Mouse (Mus musculus) midbrain, embryonic 16.5 days (tissue): Measurements from ENCODE around the gene Snd1. TPM values are rescaled to one million over a fixed set of nuclear protein-coding genes. Genes with fewer than 3 reads are reported as not detected.

Source experiments
- ATAC-seq: fragments of 200-750 bp; cut with Nextera tagmentation; 2 replicates; pipeline ENCODE4 v1.8.0; 2017; ENCODE audit warnings: moderate TSS enrichment
- H3K27ac ChIP-seq: fragments of 300-500 bp; sonication (generic); 2 replicates; pipeline ENCODE4 v1.5.1; 2014; ENCODE audit warnings: mild to moderate bottlenecking, low read length, mixed read lengths
- H3K27me3 ChIP-seq: fragments of 300-500 bp; sonication (generic); 2 replicates; pipeline ENCODE4 v1.6.1; 2014; ENCODE audit warnings: low read depth, low read length, mixed read lengths; ENCODE audit not compliant: control insufficient read depth, insufficient read depth
- H3K36me3 ChIP-seq: fragments of 300-500 bp; sonication (generic); 2 replicates; pipeline ENCODE4 v1.6.1; 2014; ENCODE audit warnings: mild to moderate bottlenecking, low read length, moderate library complexity, mixed read lengths; ENCODE audit not compliant: control insufficient read depth, insufficient read depth
- H3K4me1 ChIP-seq: fragments of 300-500 bp; sonication (generic); 2 replicates; pipeline ENCODE4 v1.6.1; 2014; ENCODE audit warnings: mild to moderate bottlenecking, low read length, mixed read lengths; ENCODE audit not compliant: control insufficient read depth, insufficient read depth
- H3K4me2 ChIP-seq: fragments of 300-500 bp; sonication (generic); 2 replicates; pipeline ENCODE4 v1.6.1; 2014; ENCODE audit warnings: mild to moderate bottlenecking, low read length, mixed read lengths
- H3K4me3 ChIP-seq: fragments of 300-500 bp; sonication (generic); 2 replicates; pipeline ENCODE4 v1.5.1; 2014; ENCODE audit warnings: low read depth, mild to moderate bottlenecking, low read length, moderate library complexity, mixed read lengths
- H3K9ac ChIP-seq: fragments of 300-500 bp; sonication (generic); 2 replicates; pipeline ENCODE4 v1.6.1; 2014; ENCODE audit warnings: low read depth, low read length, mixed read lengths
- H3K9me3 ChIP-seq: fragments of 300-500 bp; sonication (generic); replicated peaks from 2 replicates; pipeline ENCODE4 v1.6.1; 2014; ENCODE audit warnings: mild to moderate bottlenecking, low read length, mixed read lengths; ENCODE audit not compliant: control insufficient read depth, poor library complexity, severe bottlenecking
- WGBS: fragments of 180-500 bp; shearing (Covaris S2); extraction: QIAGEN DNeasy Blood & Tissue Kit; methylation state at CpG from one replicate; pipeline ENCODE4 v1.1.7; 2014; 5-methylcytosine and 5-hydroxymethylcytosine counted together
- polyA plus RNA-seq: library from polyadenylated mRNA; unstranded; fragments of >200 nt; fragmentation: Nextera tagmentation; extraction: Ambion mirVana; gene quantifications from 2 replicates; pipeline ENCODE4 v1.2.1, GENCODE M21; 2015

Gene Snd1
- polyA plus RNA-seq, 1 experiment from 2014 or later = 82.8 TPM

DNA sequence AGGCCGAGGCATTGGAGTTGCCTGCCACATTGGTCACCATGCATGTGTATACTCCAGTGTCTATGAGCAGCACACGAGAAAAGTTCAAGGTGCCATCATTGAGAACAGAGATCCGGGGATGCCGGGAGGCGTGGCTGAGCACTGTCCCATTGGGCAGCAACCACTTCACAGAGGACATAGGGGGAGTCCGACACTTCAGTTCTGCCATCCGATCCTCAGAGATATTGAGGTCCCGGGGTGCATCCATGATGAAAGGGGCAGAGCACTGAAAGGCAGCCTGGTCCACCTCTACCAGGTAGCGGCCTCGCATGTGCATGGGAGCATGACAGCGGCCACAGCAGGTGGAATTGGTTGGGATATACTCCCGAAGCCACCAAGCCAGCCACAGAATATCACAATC, 355.4 kb downstream of the Snd1 start:
- 92% methylated on average over 12 of the region's 12 CpGs for WGBS
- Histone ChIP-seq H3K4me1 (peaks cover 60% of the 10 kb centered on the region), H3K36me3 (no peaks in the 10 kb centered on the region), H3K27ac (no peak overlapping the region), H3K4me2 (peak overlapping the region; percentile 92), H3K9ac (no peak overlapping the region), H3K4me3 (peak overlapping the region; percentile 88), H3K27me3 (no peaks in the 10 kb centered on the region), H3K9me3 (no peaks in the 10 kb centered on the region)
- no peak for ATAC-seq

DNA sequence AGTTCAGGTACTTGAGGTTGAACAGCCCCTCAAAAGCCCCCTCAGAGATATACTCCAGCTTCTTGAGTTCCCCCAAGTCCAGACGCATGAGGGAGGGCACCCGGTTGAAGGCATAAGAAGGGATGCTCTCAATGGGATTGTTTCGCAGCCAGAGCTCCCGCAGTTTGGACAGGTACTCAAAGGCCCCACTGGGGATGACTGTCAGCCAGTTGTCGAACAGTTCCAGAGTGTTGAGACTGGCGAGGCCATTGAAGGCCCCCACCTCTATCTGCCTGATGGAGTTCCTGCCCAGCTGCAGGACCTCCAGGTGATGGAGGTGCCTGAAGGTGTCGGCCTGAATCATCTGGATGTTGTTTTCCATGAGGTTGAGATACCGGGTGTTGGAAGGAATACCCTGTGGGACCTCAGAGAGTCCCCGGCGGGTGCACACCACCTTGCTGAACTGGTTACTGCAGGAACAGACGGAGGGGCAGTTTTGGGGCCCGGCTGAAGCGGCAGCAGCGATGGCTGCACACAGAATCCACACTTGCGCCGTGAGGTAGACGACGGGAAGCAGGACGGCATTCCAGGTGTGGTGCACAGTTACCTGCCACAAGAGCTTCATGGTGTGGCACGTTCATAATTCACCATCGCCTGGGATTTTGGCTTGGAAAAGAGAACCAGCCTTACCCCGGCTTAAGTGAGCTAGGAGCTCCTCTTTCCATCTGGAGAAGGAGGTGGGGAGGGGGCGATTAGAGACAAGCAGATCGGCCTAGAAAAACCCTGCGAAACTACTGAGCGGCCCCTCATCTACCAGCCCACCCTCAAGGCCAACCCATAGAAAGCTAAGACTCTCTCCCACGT, 356.3 kb downstream of the Snd1 start, which contains the start of gene Lrrc4:
Lrrc4 (minus strand) TSS at position 737 of the 843 bp plus-strand sequence.
- peak within 1 kb of the TSS; percentile 88 for H3K4me3 ChIP-seq
- 25% methylated on average over 27 of the region's 27 CpGs for WGBS
- peak within 1 kb of the TSS; percentile 97 for H3K9ac ChIP-seq
- H3K9me3 ChIP-seq = no peaks in the 10 kb centered on the region
- ATAC-seq = no peak
- H3K27me3 ChIP-seq = no peaks in the 10 kb centered on the region
- peak within 1 kb of the TSS; percentile 96 for H3K27ac ChIP-seq
- H3K36me3 ChIP-seq = no peaks in the 10 kb centered on the region
- H3K4me1 ChIP-seq = peaks cover 51% of the 10 kb centered on the region
- peak within 1 kb of the TSS; percentile 92 for H3K4me2 ChIP-seq

DNA sequence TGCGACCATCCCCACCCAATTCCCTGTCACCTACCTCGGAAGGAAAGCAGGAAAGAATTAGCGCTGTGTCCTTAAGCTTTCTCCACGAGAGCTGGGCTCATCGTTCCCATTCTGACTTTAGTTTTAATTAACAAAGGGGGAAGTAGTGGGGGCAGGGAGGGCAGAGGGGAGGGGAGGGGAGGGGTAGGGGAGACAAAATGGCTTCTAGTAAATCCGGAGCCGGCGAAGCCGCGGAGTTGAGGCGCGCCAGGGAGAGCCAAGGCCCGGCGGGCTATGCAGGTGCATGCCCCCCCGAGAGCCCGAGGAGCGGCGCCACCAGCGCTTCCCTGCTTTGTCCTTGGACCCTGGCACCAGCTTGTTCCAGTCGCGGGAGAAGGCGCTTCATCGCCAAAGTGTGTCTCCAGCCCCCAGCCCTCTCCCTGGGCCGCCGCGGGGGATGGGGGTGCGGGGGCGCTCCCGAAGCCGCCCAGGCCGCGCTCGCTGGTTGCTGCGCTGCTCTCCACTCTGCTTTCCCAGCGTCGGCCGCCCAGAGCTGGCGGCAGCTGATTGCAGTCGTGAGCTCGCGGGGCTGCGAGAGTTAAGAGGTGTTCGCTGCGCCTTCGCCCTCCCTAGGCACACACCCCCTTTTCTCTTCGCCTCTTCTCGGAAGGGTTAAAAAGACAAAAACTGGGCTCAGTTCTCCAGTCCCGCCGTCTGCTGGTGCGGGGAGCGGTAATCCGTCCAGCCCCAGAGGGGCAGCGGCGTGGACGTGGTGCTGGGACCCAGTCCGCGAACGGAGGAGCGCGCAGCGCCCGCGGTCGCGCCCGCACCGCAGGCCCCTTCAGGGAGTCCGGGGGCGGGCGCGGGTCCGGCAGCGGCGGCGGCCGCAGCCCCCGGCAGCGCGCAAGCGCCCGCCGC, 357.2 kb downstream of the Snd1 start:
- Histone ChIP-seq H3K4me1 (peaks cover 42% of the 10 kb centered on the region), H3K9me3 (no peaks in the 10 kb centered on the region), H3K27ac (peak overlapping the region; percentile 96), H3K27me3 (no peaks in the 10 kb centered on the region), H3K4me2 (peak overlapping the region; percentile 92), H3K9ac (peak overlapping the region; percentile 97), H3K36me3 (no peaks in the 10 kb centered on the region), H3K4me3 (peak overlapping the region; percentile 88)
- 0% methylated on average over 44 of the region's 82 CpGs for WGBS
- peak; percentile 57 for ATAC-seq

DNA sequence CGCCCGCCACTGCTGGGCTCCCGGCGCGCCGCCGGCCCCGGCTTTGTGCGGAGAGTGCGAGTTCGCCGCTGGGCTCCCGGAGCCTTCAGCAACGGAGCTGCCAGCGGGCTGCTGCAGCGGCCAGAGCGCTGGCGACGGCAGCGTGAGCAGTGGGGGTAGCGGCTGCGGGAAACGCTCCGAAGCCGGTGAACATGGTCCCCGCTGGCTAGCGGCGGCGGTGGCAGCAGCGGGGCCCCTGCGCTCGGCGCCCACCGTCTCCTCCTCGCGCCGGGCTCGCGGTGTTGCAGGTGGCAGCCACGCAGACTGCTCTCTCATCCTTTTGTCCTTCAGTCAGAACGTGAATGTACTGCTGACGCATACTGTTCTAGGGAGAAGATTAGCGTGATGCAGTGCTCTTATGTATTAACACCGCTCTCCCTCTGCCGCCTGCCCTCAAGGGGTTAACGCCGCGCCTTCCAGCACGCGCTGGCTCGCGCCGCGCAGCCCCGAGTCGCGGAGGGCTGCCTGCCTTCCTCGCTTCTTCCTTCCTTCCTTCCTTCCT, 357.9 kb downstream of the Snd1 start:
- H3K4me1 ChIP-seq = peaks cover 35% of the 10 kb centered on the region
- H3K9me3 ChIP-seq = no peaks in the 10 kb centered on the region
- peak overlapping the region; percentile 96 for H3K27ac ChIP-seq
- peak overlapping the region; percentile 97 for H3K9ac ChIP-seq
- peak; percentile 86 for ATAC-seq
- no peaks in the 10 kb centered on the region for H3K27me3 ChIP-seq
- H3K4me2 ChIP-seq = peak overlapping the region; percentile 92
- H3K4me3 ChIP-seq = peak overlapping the region; percentile 88
- 1% methylated on average over 49 of the region's 58 CpGs for WGBS
- no peaks in the 10 kb centered on the region for H3K36me3 ChIP-seq

DNA sequence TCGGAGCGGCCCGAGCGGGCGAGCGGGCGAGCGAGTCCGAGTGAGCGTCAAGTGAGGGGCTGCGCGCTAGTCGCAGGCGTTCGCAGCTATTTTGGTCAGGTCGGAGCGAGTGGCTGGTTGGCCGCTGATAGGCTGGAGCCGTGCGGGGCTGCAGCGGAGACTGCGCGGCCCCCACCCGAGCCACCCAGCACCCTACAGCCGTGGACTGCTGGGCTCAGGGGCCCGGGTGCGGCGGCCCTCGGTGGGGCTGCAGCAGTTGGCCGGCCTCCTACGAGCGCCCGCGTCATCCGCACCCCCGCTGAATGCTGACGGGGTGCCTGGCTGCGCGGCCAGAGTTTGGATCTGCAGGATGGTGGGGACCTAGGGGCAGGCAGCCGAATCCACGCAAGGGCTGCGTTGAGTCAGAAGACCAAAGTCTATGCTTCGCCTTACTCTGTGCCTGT, 358.5 kb downstream of the Snd1 start:
- Histone ChIP-seq H3K9ac (peak overlapping the region; percentile 97), H3K4me2 (peak overlapping the region; percentile 92), H3K27me3 (no peaks in the 10 kb centered on the region), H3K4me3 (peak overlapping the region; percentile 88), H3K36me3 (no peaks in the 10 kb centered on the region), H3K4me1 (peaks cover 31% of the 10 kb centered on the region), H3K27ac (peak overlapping the region; percentile 96), H3K9me3 (no peaks in the 10 kb centered on the region)
- WGBS = under 1% methylated on average over 40 of the region's 43 CpGs
- ATAC-seq = peak; percentile 78

DNA sequence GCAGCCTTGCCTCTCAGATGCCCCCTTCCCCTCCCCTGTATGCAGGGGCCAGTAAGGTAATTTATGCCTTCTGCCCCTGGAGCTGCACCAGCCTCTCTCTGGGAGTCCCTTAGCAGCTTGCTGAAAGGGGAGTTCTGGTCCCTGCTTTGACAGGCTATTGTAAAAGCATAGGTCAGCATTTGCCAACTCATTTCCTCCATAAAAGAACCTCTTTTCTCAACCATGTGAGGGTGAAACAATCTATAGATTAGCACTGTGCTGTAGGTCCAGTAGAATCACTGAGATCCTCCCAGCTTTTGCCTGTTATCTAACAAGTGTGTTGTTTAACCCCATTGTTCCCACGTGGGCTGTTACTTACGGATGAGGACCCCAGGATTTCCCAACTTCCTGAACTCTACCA, 359.1 kb downstream of the Snd1 start:
- ATAC-seq = no peak
- no peaks in the 10 kb centered on the region for H3K27me3 ChIP-seq
- H3K4me1 ChIP-seq = peaks cover 26% of the 10 kb centered on the region
- peak overlapping the region; percentile 97 for H3K9ac ChIP-seq
- H3K4me2 ChIP-seq = peak overlapping the region; percentile 92
- peak overlapping the region; percentile 96 for H3K27ac ChIP-seq
- H3K36me3 ChIP-seq = no peaks in the 10 kb centered on the region
- H3K9me3 ChIP-seq = no peaks in the 10 kb centered on the region
- H3K4me3 ChIP-seq = peak overlapping the region; percentile 88
- WGBS = 39% methylated on average over 2 of the region's 2 CpGs

DNA sequence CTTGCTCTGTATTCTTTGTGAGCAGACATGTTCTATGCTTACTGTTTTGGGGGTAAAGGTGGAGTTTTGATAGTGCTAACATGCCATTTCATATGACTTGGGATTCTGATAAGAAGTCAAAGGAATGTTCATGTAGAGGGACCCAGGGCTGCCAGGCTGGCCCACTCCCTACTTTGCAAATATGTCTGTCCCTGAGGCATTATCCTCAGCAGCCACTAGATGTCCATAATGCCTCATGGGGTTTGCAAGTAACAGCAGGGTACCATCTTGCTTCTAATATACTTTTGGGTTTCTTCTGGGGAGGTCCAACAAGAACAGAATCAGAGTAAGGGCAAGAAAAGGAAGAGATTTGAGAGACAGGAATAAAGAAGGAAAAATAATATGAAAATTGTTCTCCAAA, 361.7 kb downstream of the Snd1 start:
- no peak overlapping the region for H3K9ac ChIP-seq
- no peaks in the 10 kb centered on the region for H3K36me3 ChIP-seq
- H3K27me3 ChIP-seq = no peaks in the 10 kb centered on the region
- no peak overlapping the region for H3K4me2 ChIP-seq
- peaks cover 7% of the 10 kb centered on the region for H3K4me1 ChIP-seq
- no peak overlapping the region for H3K27ac ChIP-seq
- H3K4me3 ChIP-seq = no peak overlapping the region
- ATAC-seq = no peak
- no peaks in the 10 kb centered on the region for H3K9me3 ChIP-seq

DNA sequence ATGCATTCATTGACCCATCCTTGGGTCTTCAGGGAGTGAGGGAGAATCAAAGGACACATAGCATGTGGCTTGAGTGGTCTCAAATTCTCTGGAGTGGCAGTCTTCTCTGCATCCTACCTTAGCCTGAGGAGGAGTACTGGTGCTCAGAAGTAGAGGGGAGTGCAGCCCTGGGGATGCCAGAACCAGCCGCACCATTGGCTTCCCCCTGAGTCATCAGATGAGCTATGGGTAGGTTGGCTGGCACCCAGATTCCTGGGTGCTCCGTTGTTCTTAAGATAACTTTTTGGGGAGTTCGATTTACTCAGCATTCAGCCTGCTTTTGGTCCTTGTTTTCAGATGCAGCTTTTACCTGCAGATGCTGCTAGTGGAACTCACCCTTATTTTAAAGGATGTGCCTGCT, 366.6 kb downstream of the Snd1 start:
- H3K27me3 ChIP-seq = no peaks in the 10 kb centered on the region
- no peak overlapping the region for H3K27ac ChIP-seq
- H3K9me3 ChIP-seq = no peaks in the 10 kb centered on the region
- peaks cover 11% of the 10 kb centered on the region; the same call in 1 of the 2 replicates for H3K4me1 ChIP-seq
- H3K36me3 ChIP-seq = no peaks in the 10 kb centered on the region
- WGBS = 77% methylated on average over 3 of the region's 3 CpGs
- H3K9ac ChIP-seq = no peak overlapping the region
- no peak for ATAC-seq
- H3K4me3 ChIP-seq = no peak overlapping the region
- H3K4me2 ChIP-seq = no peak overlapping the region
